Mouse (Mus musculus) midbrain, postnatal 0 days (tissue): ENCODE measurements around the gene Cyp2d10. TPM values are rescaled to one million over a fixed set of nuclear protein-coding genes. Genes with fewer than 3 reads are reported as not detected.

Experiments used
- ATAC-seq: fragments of 200-750 bp; cut with Nextera tagmentation; 2 replicates; pipeline ENCODE4 v1.8.0; 2017; ENCODE audit warnings: moderate number of reproducible peaks, mild to moderate bottlenecking, moderate TSS enrichment, moderate library complexity; ENCODE audit not compliant: low FRiP score
- DNase-seq: peaks from one replicate; pipeline ENCODE4 v3.0.0-alpha.2; 2015; ENCODE audit warnings: low spot score
- H3K27ac ChIP-seq: fragments of 300-500 bp; sonication (generic); 2 replicates; pipeline ENCODE4 v1.5.1; 2014; ENCODE audit warnings: low read depth, mild to moderate bottlenecking, low read length, mixed read lengths
- H3K27me3 ChIP-seq: fragments of 300-500 bp; sonication (generic); 2 replicates; pipeline ENCODE4 v1.6.1; 2014; ENCODE audit warnings: low read length, control low read depth, mixed read lengths; ENCODE audit not compliant: insufficient read depth
- H3K36me3 ChIP-seq: fragments of 300-500 bp; sonication (generic); 2 replicates; pipeline ENCODE4 v1.6.1; 2014; ENCODE audit warnings: low read length, control low read depth, mixed read lengths; ENCODE audit not compliant: insufficient read depth
- H3K4me1 ChIP-seq: fragments of 300-500 bp; sonication (generic); 2 replicates; pipeline ENCODE4 v1.6.1; 2014; ENCODE audit warnings: mild to moderate bottlenecking, control low read depth, antibody characterized with exemption, low read length, mixed read lengths; ENCODE audit not compliant: insufficient read depth
- H3K4me2 ChIP-seq: fragments of 300-500 bp; sonication (generic); 2 replicates; pipeline ENCODE4 v1.6.1; 2014; ENCODE audit warnings: low read depth, mild to moderate bottlenecking, low read length, mixed read lengths; ENCODE audit not compliant: poor library complexity, severe bottlenecking
- H3K4me3 ChIP-seq: fragments of 300-500 bp; sonication (generic); 2 replicates; pipeline ENCODE4 v1.5.1; 2014; ENCODE audit warnings: low read depth, mild to moderate bottlenecking, low read length, moderate library complexity
- H3K9ac ChIP-seq: fragments of 300-500 bp; sonication (generic); replicated peaks from 2 replicates; pipeline ENCODE4 v1.6.1; 2014; ENCODE audit warnings: mild to moderate bottlenecking, low read length, moderate library complexity, mixed read lengths; ENCODE audit not compliant: poor library complexity, severe bottlenecking
- H3K9me3 ChIP-seq: fragments of 300-500 bp; sonication (generic); 2 replicates; pipeline ENCODE4 v1.6.1; 2016; ENCODE audit warnings: low read length, control low read depth
- CTCF ChIP-seq: IDR thresholded peaks from 2 replicates; pipeline ENCODE4 v1.5.1; 2016; ENCODE audit warnings: antibody characterized with exemption, mild to moderate bottlenecking
- WGBS: fragments of 180-500 bp; shearing (Covaris S2); extraction: QIAGEN DNeasy Blood & Tissue Kit; methylation state at CpG from one replicate; pipeline ENCODE4 v1.1.7; 2014; 5-methylcytosine and 5-hydroxymethylcytosine counted together
- polyA plus RNA-seq: library from polyadenylated mRNA; unstranded; fragments of >200 nt; fragmentation: Nextera tagmentation; extraction: Ambion mirVana; gene quantifications from 2 replicates; pipeline ENCODE4 v1.2.1, GENCODE M21; 2015
- total RNA-seq: library from RNA; depleted of rRNA; stranded (reverse); fragments of >200 nt; gene quantifications from 2 replicates; pipeline ENCODE4 v1.2.3, GENCODE M21; 2014

Cyp2d10 gene
- total and polyA plus RNA-seq, 2 experiments from 2014 or later = not detected

DNA sequence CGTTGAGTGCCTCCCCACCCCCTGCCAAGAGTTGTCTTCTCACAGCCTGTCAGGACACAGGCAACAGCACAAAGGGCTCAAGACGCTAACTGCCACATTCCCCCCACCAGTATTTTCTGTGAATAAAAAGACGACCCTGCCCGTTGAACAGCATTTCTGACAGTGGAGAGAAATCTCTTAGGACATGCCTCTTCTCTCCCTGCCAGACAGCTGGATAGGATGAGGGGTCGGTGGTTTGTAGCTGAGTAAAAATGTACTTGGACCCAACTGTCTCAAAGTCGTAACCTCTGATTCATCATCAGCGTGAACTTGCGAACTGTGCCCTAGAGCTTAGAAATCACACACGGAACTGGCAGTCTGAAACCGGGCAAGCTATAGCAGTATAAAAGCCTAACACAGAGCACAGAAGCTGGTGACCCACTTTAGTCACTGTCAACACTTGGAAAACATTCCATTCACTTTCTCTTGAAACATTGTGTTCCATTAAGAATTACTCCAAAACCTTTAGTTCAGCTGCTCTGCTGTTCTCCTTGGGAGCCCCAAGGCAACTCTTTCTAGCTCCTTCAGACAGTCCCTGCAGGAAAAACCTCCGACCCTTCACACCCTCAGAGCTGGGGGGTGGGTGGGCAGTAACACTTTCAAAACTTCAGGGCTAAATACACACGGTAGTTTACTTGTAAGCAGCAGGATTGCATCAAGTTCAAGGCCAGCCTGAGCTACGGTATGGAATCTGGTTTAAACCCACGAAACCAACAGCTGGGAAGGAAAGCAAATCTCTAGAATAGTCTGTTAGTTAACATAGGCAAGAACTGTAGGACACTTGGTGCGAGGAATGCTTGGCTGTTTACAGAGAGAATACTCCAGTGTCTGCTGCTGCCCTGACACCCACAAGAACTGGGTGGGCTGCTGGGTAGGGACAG is 28.5 kb downstream of the Cyp2d10 start:
- Histone ChIP-seq H3K4me3 (no peak overlapping the region), H3K36me3 (no peaks in the 10 kb centered on the region), H3K9ac (no peak overlapping the region), H3K27me3 (no peaks in the 10 kb centered on the region), H3K4me2 (no peak overlapping the region), H3K27ac (0 out of 2 replicates have a peak overlapping the region, but pooled peaks have one; percentile 26), H3K9me3 (no peaks in the 10 kb centered on the region), H3K4me1 (no peaks in the 10 kb centered on the region)
- ATAC-seq (no peak), DNase-seq (peak; percentile 40)
- WGBS = 54% methylated on average over 15 of the region's 15 CpGs
- no peak for TF ChIP-seq CTCF

DNA sequence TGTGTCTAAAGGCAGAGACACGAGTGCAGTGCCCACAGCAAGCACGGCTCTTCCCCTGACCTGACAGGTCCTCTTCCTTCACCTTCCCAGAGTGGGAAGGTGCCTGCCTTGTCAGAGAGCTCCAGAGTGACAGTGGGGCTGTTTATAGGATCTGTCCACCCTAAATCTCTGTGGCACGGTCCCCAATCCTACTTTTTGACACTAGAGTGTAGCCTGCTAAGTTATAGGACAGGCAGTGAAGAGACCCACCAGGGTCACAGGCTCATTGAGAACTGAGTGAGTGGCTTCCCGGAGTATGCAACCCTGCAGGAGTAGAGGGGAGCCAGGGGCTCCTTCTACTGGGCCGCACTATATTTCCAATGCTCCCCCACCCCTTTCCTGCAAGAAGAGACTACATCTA is 29.3 kb downstream of the Cyp2d10 start:
- no peak overlapping the region for H3K27ac ChIP-seq
- WGBS = 85% methylated on average over 5 of the region's 5 CpGs
- no peaks in the 10 kb centered on the region for H3K27me3 ChIP-seq
- H3K36me3 ChIP-seq = no peaks in the 10 kb centered on the region
- H3K4me3 ChIP-seq = no peak overlapping the region
- no peak for DNase-seq
- no peaks in the 10 kb centered on the region for H3K9me3 ChIP-seq
- H3K9ac ChIP-seq = no peak overlapping the region
- no peak for ATAC-seq
- no peaks in the 10 kb centered on the region for H3K4me1 ChIP-seq
- no peak overlapping the region for H3K4me2 ChIP-seq
- no peak for TF ChIP-seq CTCF

DNA sequence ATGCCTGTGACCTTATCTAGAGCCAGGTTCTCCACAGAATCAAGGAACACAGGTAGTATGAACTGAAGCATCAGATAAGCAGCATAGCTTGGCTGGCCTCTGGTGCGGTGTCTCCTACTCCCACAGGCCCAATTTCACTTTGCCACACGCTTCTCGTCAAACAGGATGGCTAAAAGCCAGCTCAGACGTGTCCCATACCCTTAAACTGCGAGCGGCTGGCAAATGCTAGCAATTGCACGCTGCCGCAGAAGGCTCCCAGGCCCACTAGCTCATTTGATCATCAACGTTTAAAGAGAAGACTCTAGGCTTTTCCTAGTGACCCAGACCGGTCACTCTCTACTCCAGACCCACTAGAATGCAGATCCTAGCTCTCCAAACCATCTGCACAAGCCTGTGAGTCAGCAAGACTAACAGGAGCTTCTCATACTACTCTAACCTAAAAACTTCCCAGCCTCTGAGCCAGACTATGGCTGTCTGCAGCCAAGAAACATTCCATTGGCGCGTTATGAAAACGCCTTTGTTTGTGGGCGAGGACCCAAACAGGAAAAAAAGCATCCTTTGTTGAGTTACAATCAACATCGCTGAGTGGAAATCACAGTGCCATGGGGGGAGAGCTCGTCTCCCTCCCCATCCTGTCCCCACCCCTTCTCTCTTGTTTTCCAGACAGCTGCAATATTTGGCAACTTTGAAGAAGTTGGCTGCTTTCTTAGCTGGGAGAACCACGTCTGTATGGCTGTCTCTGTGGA is 30.4 kb downstream of the Cyp2d10 start:
- no peak overlapping the region for H3K4me2 ChIP-seq
- H3K36me3 ChIP-seq = no peaks in the 10 kb centered on the region
- no peak overlapping the region for H3K27ac ChIP-seq
- no peak for TF ChIP-seq CTCF
- no peaks in the 10 kb centered on the region for H3K9me3 ChIP-seq
- no peaks in the 10 kb centered on the region for H3K27me3 ChIP-seq
- WGBS = 65% methylated on average over 17 of the region's 17 CpGs
- no peaks in the 10 kb centered on the region for H3K4me1 ChIP-seq
- H3K9ac ChIP-seq = no peak overlapping the region
- no peak overlapping the region for H3K4me3 ChIP-seq
- DNase-seq (peak; percentile 63), ATAC-seq (no peak)

DNA sequence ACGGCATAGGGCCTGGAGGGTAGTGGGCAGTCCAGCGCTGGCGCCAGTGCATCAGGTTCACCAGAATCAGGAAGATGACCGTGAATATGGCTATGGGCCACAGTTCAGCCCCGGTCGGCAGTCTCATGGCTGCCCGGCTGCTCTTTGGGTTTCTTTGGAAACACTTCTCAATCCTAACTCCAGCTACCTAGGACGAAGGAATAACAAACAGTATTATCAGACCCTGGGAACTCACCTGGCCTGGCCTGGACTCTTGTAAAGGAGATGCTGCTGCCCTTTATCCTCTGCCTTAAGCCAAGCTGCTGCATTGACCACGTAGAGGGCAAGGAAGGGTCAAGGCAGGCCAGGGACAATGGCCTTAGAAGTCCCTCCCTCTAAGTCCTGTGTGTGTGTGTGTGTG is 31.1 kb downstream of the Cyp2d10 start:
- DNase-seq (no peak), ATAC-seq (no peak)
- Histone ChIP-seq H3K36me3 (no peaks in the 10 kb centered on the region), H3K9ac (no peak overlapping the region), H3K27me3 (no peaks in the 10 kb centered on the region), H3K27ac (no peak overlapping the region), H3K9me3 (no peaks in the 10 kb centered on the region), H3K4me1 (no peaks in the 10 kb centered on the region), H3K4me2 (no peak overlapping the region), H3K4me3 (no peak overlapping the region)
- TF ChIP-seq CTCF = no peak
- 85% methylated on average over 9 of the region's 9 CpGs for whole genome bisulfite sequencing

DNA sequence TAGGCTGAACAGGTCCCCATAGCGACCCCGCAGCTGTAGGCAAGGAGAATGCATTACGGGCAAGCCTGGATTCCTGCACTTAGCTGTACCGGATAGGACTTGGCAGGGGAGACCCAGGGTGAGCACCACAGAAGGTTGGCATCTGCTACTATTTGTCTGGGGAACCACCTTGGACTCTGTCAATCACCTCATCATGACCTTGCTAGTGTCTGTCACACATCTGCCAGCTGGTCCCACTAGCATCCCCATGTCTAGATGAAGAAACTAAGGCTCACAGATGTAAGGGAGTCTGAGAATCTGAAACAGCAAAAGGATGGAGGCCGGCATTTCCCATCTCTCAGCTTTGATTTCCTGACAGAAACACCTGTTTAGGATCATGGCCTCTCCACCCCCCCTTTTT is 32.6 kb downstream of the Cyp2d10 start:
- no peaks in the 10 kb centered on the region for H3K36me3 ChIP-seq
- no peaks in the 10 kb centered on the region for H3K9me3 ChIP-seq
- TF ChIP-seq CTCF = no peak
- ATAC-seq = no peak
- H3K9ac ChIP-seq = no peak overlapping the region
- H3K4me3 ChIP-seq = no peak overlapping the region
- no peak for DNase-seq
- H3K4me2 ChIP-seq = no peak overlapping the region
- H3K4me1 ChIP-seq = no peaks in the 10 kb centered on the region
- WGBS = 81% methylated on average over 5 of the region's 5 CpGs
- H3K27me3 ChIP-seq = no peaks in the 10 kb centered on the region
- H3K27ac ChIP-seq = no peak overlapping the region

DNA sequence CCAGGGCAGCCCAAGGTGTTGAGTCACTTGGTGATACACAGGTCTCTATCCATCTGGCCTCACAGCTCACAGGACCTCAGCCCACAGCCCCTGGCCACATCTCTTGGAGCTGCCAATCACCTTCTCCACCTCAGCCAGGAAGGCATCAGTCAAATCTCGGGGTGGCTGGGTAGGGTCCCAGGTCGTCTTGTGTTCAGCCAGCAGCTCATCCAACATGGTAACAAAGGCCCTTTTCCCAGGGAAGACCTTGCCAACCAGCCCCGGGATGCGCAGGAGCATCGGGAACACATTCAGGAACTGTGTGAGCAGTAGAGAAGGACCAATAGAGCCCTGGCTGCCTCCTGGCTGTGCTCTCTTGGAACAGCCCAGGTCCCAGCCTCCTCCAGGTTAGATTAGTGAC is 34.0 kb downstream of the Cyp2d10 start:
- TF ChIP-seq CTCF = no peak
- no peaks in the 10 kb centered on the region for H3K9me3 ChIP-seq
- 84% methylated on average over 5 of the region's 5 CpGs for WGBS
- no peak for DNase-seq
- no peaks in the 10 kb centered on the region for H3K4me1 ChIP-seq
- no peak overlapping the region for H3K27ac ChIP-seq
- H3K27me3 ChIP-seq = no peaks in the 10 kb centered on the region
- H3K4me3 ChIP-seq = no peak overlapping the region
- no peaks in the 10 kb centered on the region for H3K36me3 ChIP-seq
- no peak overlapping the region for H3K9ac ChIP-seq
- no peak for ATAC-seq
- no peak overlapping the region for H3K4me2 ChIP-seq
